Mouse (Mus musculus) limb, embryonic 14.5 days (tissue): ENCODE data around the gene Stk11ip. TPM values are rescaled to one million over a fixed set of nuclear protein-coding genes. Genes with fewer than 3 reads are reported as not detected.

Experiments used
- ATAC-seq: fragments of 200-750 bp; cut with Nextera tagmentation; 2 replicates; pipeline ENCODE4 v1.8.0; 2017; ENCODE audit warnings: low read depth, moderate number of reproducible peaks, moderate TSS enrichment; ENCODE audit not compliant: low FRiP score
- DNase-seq: peaks from one replicate; pipeline ENCODE4 v3.0.0-alpha.2; 2015; ENCODE audit warnings: low spot score
- H3K27ac ChIP-seq: fragments of 300-500 bp; sonication (generic); replicated peaks from 2 replicates; pipeline ENCODE4 v1.5.1; 2014; ENCODE audit warnings: low read depth, mild to moderate bottlenecking, low read length, moderate library complexity, mixed read lengths
- H3K27me3 ChIP-seq: fragments of 300-500 bp; sonication (generic); 2 replicates; pipeline ENCODE4 v1.6.1; 2014; ENCODE audit warnings: low read length, mixed read lengths; ENCODE audit not compliant: control insufficient read depth, insufficient read depth
- H3K36me3 ChIP-seq: fragments of 300-500 bp; sonication (generic); 2 replicates; pipeline ENCODE4 v1.6.1; 2014; ENCODE audit warnings: mild to moderate bottlenecking, low read length, moderate library complexity, mixed read lengths; ENCODE audit not compliant: control insufficient read depth, insufficient read depth
- H3K4me1 ChIP-seq: fragments of 300-500 bp; sonication (generic); 2 replicates; pipeline ENCODE4 v1.6.1; 2014; ENCODE audit warnings: antibody characterized with exemption, low read length, mixed read lengths; ENCODE audit not compliant: control insufficient read depth, insufficient read depth
- H3K4me2 ChIP-seq: fragments of 300-500 bp; sonication (generic); replicated peaks from 2 replicates; pipeline ENCODE4 v1.6.1; 2014; ENCODE audit warnings: low read depth, mild to moderate bottlenecking, low read length, moderate library complexity; ENCODE audit not compliant: severe bottlenecking
- H3K4me3 ChIP-seq: fragments of 300-500 bp; sonication (generic); replicated peaks from 2 replicates; pipeline ENCODE4 v1.5.1; 2014; ENCODE audit warnings: low read length
- H3K9ac ChIP-seq: fragments of 300-500 bp; sonication (generic); 2 replicates; pipeline ENCODE4 v1.6.1; 2014; ENCODE audit warnings: mild to moderate bottlenecking, low read depth, low read length, moderate library complexity; ENCODE audit not compliant: severe bottlenecking
- H3K9me3 ChIP-seq: fragments of 300-500 bp; sonication (generic); 2 replicates; pipeline ENCODE4 v1.6.1; 2016; ENCODE audit warnings: low read length; ENCODE audit not compliant: control insufficient read depth
- POLR2A ChIP-seq: fragments of 200-500 bp; IDR thresholded peaks from 2 replicates; pipeline ENCODE4 v1.8.0; 2012; ENCODE audit warnings: inconsistent platforms, mild to moderate bottlenecking, moderate library complexity, borderline replicate concordance; ENCODE audit not compliant: insufficient read depth, insufficient read length; ENCODE audit errors: extremely low read depth
- WGBS: fragments of 180-500 bp; shearing (Covaris S2); extraction: QIAGEN DNeasy Blood & Tissue Kit; methylation state at CpG from one replicate; pipeline ENCODE4 v1.1.7; 2014; 5-methylcytosine and 5-hydroxymethylcytosine counted together
- polyA plus RNA-seq, 2 experiments: library from polyadenylated mRNA; depleted of rRNA in 1 of 2; stranded (reverse) in 1 of 2; unstranded in 1 of 2; fragments of >200 nt; fragmentation: Nextera tagmentation in 1 of 2; extraction: Ambion mirVana in 1 of 2; gene quantifications; 2 replicates each; pipeline versions ENCODE4 v1.2.1 to v1.2.3; 2012 to 2014

Gene Stk11ip
- polyA plus RNA-seq, 2 experiments: 15.4 to 37.2 TPM

DNA sequence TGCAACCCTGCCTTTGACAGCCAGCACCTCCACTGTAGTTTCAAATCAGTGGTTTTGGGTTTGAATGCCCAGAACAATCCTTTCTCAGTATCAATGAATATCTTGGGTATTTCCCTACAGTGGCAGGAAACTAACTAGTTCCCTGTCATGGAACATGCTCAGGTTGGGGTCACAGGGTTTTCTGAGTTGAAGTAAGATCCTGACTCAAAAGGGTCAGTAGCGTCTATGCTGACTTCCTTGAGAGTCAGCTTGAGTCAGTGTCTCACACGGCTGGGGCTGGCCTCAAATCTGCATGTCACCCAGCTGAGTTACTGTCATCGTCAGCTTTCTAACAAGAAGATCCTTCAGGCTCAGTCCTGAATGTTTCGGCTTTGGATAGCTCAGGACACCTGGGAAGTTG lies 22.4 kb upstream of the Stk11ip start:
- DNase-seq (no peak), ATAC-seq (no peak)
- no peak for TF ChIP-seq POLR2A
- H3K36me3 ChIP-seq: peaks cover 92% of the 10 kb centered on the region
- H3K9me3 ChIP-seq: no peaks in the 10 kb centered on the region
- H3K4me2 ChIP-seq: no peak overlapping the region
- no peak overlapping the region for H3K4me3 ChIP-seq
- no peak overlapping the region for H3K9ac ChIP-seq
- no peaks in the 10 kb centered on the region for H3K27me3 ChIP-seq
- H3K27ac ChIP-seq: no peak overlapping the region
- peaks cover under 1% of the 10 kb centered on the region for H3K4me1 ChIP-seq
- WGBS: 90% methylated on average over 4 of the region's 4 CpGs

DNA sequence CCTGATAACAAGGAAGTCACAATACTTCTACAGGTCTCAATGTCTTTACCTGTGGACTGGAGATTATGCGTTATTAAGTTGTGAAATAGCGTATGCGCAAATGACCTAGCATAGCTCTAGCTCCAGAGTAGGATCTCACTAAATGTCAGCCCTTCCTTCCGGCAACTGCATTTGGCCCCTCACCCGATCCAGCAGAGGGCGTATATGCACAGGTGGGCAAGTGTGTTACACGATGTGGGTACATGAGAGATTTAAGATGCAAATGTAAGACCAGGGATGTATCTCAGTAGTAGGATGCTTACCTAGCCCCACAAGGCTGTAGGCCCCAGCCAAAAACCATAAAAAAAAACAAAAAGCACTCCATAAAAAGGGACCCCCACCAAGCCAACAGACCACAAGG lies 21.9 kb upstream of the Stk11ip start:
- Histone ChIP-seq H3K4me3 (no peak overlapping the region), H3K4me2 (no peak overlapping the region), H3K9ac (no peak overlapping the region; the same call in 1 of the 2 replicates), H3K27me3 (no peaks in the 10 kb centered on the region), H3K9me3 (no peaks in the 10 kb centered on the region), H3K4me1 (peaks cover 6% of the 10 kb centered on the region), H3K36me3 (peaks cover 97% of the 10 kb centered on the region), H3K27ac (no peak overlapping the region)
- ATAC-seq: no peak
- no peak for DNase-seq
- WGBS: 83% methylated on average over 7 of the region's 7 CpGs
- no peak for TF ChIP-seq POLR2A

DNA sequence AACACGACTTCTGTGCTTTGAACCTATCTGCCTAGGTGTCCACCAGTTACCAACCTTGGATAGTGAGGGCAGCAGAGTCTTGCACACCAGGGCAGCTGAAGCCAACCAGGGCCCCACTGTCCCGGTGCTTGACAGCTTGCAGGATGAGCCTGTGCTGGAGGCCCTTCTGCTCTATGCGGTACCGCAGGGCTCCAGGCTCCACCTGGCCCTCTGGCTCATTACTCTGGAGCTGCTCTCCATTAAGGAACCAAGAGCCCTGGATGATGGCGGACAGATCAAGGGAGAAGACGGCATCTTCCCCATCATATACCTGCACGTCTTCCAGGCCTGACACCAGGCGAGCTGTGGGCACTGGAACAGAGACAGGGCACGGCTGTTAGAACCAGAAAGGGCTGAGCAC lies 19.4 kb upstream of the Stk11ip start:
- Histone ChIP-seq H3K4me1 (peaks cover 16% of the 10 kb centered on the region), H3K36me3 (peaks cover 77% of the 10 kb centered on the region), H3K4me2 (no peak overlapping the region), H3K9ac (no peak overlapping the region), H3K27me3 (no peaks in the 10 kb centered on the region), H3K27ac (no peak overlapping the region), H3K4me3 (no peak overlapping the region), H3K9me3 (no peaks in the 10 kb centered on the region)
- DNase-seq: no peak
- no peak for ATAC-seq
- no peak for TF ChIP-seq POLR2A
- 95% methylated on average over 9 of the region's 9 CpGs for WGBS

DNA sequence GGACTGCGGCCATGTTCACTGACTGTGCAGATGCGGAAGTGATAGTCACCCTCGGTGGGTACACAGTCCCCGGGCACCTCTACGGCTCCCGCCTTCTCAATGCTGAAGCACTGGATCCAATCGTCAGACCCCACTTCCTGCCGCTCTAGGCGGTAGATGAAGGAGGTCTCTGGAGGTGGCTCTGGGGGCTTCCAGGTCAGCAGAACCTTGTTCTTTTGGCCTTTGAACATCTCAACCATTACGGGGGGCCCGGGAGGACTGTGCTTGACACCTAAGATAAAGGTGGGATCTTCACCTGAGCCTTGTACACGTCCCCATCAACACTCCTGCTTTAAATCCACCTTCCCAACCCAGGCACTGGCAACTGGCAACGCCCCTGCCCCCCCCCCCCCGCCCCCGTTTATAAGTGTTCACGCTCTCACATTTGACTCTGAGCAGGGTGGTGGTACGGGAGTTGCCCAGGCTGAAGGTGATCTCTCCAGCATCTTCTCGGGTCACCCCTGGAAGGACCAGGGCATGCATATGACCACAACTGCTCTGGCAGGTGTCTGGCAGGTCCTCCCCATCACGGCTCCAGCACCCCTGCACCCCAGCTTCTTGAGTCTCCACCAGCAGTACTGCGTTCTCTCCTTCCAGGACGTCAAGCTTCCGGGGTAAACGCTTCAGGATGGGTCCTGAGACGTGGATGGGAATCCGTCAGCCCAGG lies 18.2 kb upstream of the Stk11ip start:
- Histone ChIP-seq H3K27ac (no peak overlapping the region), H3K9ac (no peak overlapping the region), H3K27me3 (no peaks in the 10 kb centered on the region), H3K4me3 (no peak overlapping the region), H3K4me1 (peaks cover 20% of the 10 kb centered on the region), H3K9me3 (no peaks in the 10 kb centered on the region), H3K4me2 (peak overlapping the region; percentile 92; the same call in 1 of the 2 replicates), H3K36me3 (peaks cover 65% of the 10 kb centered on the region)
- TF ChIP-seq POLR2A: no peak
- ATAC-seq: no peak
- WGBS: 85% methylated on average over 25 of the region's 25 CpGs
- no peak for DNase-seq

DNA sequence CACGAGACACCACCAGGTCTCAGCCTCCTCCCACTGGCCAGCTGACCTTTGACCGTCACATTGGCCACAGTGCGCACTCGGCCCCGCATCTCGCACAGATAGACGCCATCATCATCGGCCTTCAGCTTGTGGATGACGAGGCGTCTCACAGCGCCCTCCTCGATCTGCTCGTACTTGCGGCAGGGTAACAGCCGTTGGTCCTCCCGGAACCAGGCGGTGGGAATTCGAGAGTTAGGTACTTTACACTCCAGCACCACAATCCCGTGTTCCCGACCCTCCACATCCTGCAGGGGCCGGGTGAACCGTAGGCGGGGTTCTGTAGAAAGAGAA lies 17.7 kb upstream of the Stk11ip start:
- ATAC-seq (no peak), DNase-seq (no peak)
- H3K27me3 ChIP-seq: no peaks in the 10 kb centered on the region
- no peak for TF ChIP-seq POLR2A
- H3K36me3 ChIP-seq: peaks cover 60% of the 10 kb centered on the region
- peaks cover 20% of the 10 kb centered on the region for H3K4me1 ChIP-seq
- WGBS: 72% methylated on average over 23 of the region's 23 CpGs
- no peak overlapping the region for H3K27ac ChIP-seq
- 0 out of 2 replicates have a peak overlapping the region, but pooled peaks have one; percentile 21 for H3K9ac ChIP-seq
- no peaks in the 10 kb centered on the region for H3K9me3 ChIP-seq
- H3K4me2 ChIP-seq: peak overlapping the region; percentile 92; the same call in 1 of the 2 replicates
- no peak overlapping the region for H3K4me3 ChIP-seq
